Mouse (Mus musculus): ENCODE measurements around the gene Atp2b4. TPM values are rescaled to one million over a fixed set of nuclear protein-coding genes. Genes with fewer than 3 reads are reported as not detected.
A peak's percentile ranks its signal among the peaks of the same experiment; 100 is the strongest.
"Not testable (repeated sequence)": the region's sequence is repeated elsewhere in the genome, so short reads cannot be mapped to it uniquely, and the experiment has no call there.

The Atp2b4 gene
- polyA plus RNA-seq, 1 experiment from 2014 or later: 10.4 TPM

GRCm38 (mm10) chr1:133685749-133686519, 114.9 kb downstream of the Atp2b4 start:
- WGBS: 84% methylated on average over 10 of the region's 10 CpGs
- no peaks in the 10 kb centered on the region for H3K27me3 ChIP-seq
- no peak overlapping the region for H3K27ac ChIP-seq (replicated peaks)
- H3K4me3 ChIP-seq: no peak overlapping the region
- H3K4me2 ChIP-seq (replicated peaks): no peak overlapping the region
- no peaks in the 10 kb centered on the region for H3K36me3 ChIP-seq
- ATAC-seq (replicated peaks): no peak
- H3K4me1 ChIP-seq: no peaks in the 10 kb centered on the region
- H3K9ac ChIP-seq (replicated peaks): no peak overlapping the region
- H3K9me3 ChIP-seq: no peaks in the 10 kb centered on the region

GRCm38 (mm10) chr1:133671801-133672200, 129.0 kb downstream of the Atp2b4 start:
- no peaks in the 10 kb centered on the region for H3K9me3 ChIP-seq
- H3K4me3 ChIP-seq: no peak overlapping the region
- 68% methylated on average over 3 of the region's 3 CpGs for WGBS
- no peaks in the 10 kb centered on the region for H3K27me3 ChIP-seq
- no peak overlapping the region for H3K9ac ChIP-seq (replicated peaks)
- ATAC-seq (replicated peaks): no peak
- no peaks in the 10 kb centered on the region for H3K36me3 ChIP-seq
- no peaks in the 10 kb centered on the region for H3K4me1 ChIP-seq
- no peak overlapping the region for H3K4me2 ChIP-seq (replicated peaks)
- no peak overlapping the region for H3K27ac ChIP-seq (replicated peaks)

DNA sequence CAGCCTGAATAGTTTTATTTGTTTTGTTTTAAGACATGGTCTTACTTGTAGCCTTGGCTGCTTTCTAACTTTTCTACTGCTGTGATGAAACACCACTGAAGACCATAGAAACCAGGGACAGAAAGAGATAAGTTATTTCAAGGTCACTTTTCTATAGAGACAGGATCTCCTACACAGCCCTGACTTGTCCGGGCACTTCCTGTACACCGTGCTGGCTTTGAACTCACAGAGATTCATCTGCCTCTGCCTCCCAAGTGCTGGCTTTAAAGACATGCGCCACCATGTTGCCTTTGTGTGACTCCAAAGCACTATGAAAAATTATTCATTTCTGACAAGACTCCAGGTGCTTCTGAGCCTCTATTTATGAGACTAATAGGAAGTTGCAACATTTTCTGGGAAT, 129.6 kb downstream of the Atp2b4 start:
- Histone ChIP-seq H3K9me3 (no peaks in the 10 kb centered on the region), H3K27me3 (no peaks in the 10 kb centered on the region), H3K4me1 (no peaks in the 10 kb centered on the region), H3K9ac (replicated peaks) (no peak overlapping the region), H3K36me3 (no peaks in the 10 kb centered on the region), H3K27ac (replicated peaks) (no peak overlapping the region), H3K4me2 (replicated peaks) (no peak overlapping the region), H3K4me3 (no peak overlapping the region)
- ATAC-seq (replicated peaks): no peak
- 95% methylated on average over 3 of the region's 3 CpGs for WGBS

- 89% methylated on average over 6 of the region's 6 CpGs for WGBS
- Histone ChIP-seq H3K27me3 (no peaks in the 10 kb centered on the region), H3K36me3 (no peaks in the 10 kb centered on the region), H3K9ac (replicated peaks) (no peak overlapping the region), H3K4me1 (no peaks in the 10 kb centered on the region), H3K4me2 (replicated peaks) (no peak overlapping the region), H3K27ac (replicated peaks) (no peak overlapping the region), H3K9me3 (no peaks in the 10 kb centered on the region), H3K4me3 (no peak overlapping the region)
- ATAC-seq (replicated peaks): no peak
These were observed 130.1 kb downstream of the Atp2b4 start for GRCm38 (mm10) chr1:133670776-133671175.

- Histone ChIP-seq H3K36me3 (no peaks in the 10 kb centered on the region), H3K4me2 (replicated peaks) (no peak overlapping the region), H3K27me3 (no peaks in the 10 kb centered on the region), H3K4me3 (no peak overlapping the region), H3K27ac (replicated peaks) (no peak overlapping the region), H3K9ac (replicated peaks) (no peak overlapping the region), H3K4me1 (no peaks in the 10 kb centered on the region), H3K9me3 (no peaks in the 10 kb centered on the region)
- no peak for ATAC-seq (replicated peaks)
- WGBS: 86% methylated on average over 12 of the region's 12 CpGs
These were observed 130.7 kb downstream of the Atp2b4 start for GRCm38 (mm10) chr1:133670190-133670589.

GRCm38 (mm10) chr1:133668618-133669017, 132.2 kb downstream of the Atp2b4 start:
- WGBS: 84% methylated on average over 3 of the region's 3 CpGs
- no peak overlapping the region for H3K4me2 ChIP-seq (replicated peaks)
- no peak overlapping the region for H3K27ac ChIP-seq (replicated peaks)
- no peak for ATAC-seq (replicated peaks)
- H3K4me3 ChIP-seq: no peak overlapping the region
- H3K27me3 ChIP-seq: no peaks in the 10 kb centered on the region
- H3K9ac ChIP-seq (replicated peaks): no peak overlapping the region
- no peaks in the 10 kb centered on the region for H3K9me3 ChIP-seq
- H3K4me1 ChIP-seq: no peaks in the 10 kb centered on the region
- no peaks in the 10 kb centered on the region for H3K36me3 ChIP-seq

DNA sequence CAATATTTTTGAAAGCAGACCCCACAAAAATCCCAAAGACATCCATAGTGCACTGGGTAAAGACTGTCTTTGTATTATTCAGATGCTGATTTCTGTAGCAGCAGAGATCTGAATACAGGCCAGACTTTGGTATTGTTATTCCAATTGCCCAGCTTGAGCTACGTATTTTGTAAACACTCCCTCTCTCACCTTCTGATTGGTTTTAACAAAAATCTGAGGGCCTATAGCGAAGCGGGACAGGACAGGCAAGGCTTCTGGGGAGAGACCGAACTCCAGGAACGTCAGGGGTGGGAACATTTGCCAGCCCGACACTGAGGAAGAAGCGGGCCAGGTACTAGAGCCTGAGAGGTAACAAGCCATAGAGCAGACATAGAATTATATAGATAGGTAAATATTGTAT, 133.1 kb downstream of the Atp2b4 start:
- no peaks in the 10 kb centered on the region for H3K36me3 ChIP-seq
- 15% methylated on average over 7 of the region's 7 CpGs for WGBS
- H3K9ac ChIP-seq (replicated peaks): no peak overlapping the region
- no peak for ATAC-seq (replicated peaks)
- no peak overlapping the region for H3K4me3 ChIP-seq
- no peaks in the 10 kb centered on the region for H3K9me3 ChIP-seq
- no peaks in the 10 kb centered on the region for H3K27me3 ChIP-seq
- no peak overlapping the region for H3K27ac ChIP-seq (replicated peaks)
- no peak overlapping the region for H3K4me2 ChIP-seq (replicated peaks)
- no peaks in the 10 kb centered on the region for H3K4me1 ChIP-seq

GRCm38 (mm10) chr1:133665713-133666112, 135.1 kb downstream of the Atp2b4 start:
- H3K4me1 ChIP-seq; H3K27ac ChIP-seq (replicated peaks); H3K36me3 ChIP-seq; H3K9ac ChIP-seq (replicated peaks); H3K9me3 ChIP-seq; H3K4me2 ChIP-seq (replicated peaks); ATAC-seq (replicated peaks); H3K4me3 ChIP-seq; H3K27me3 ChIP-seq: not testable (repeated sequence)
- 83% methylated on average over 7 of the region's 8 CpGs for WGBS

GRCm38 (mm10) chr1:133664203-133664970, 136.5 kb downstream of the Atp2b4 start:
- WGBS: 65% methylated on average over 11 of the region's 11 CpGs
- H3K27ac ChIP-seq (replicated peaks): no peak overlapping the region
- no peak overlapping the region for H3K4me2 ChIP-seq (replicated peaks)
- 0 out of 2 replicates have a peak, but pooled peaks cover under 1% of the 10 kb centered on the region for H3K36me3 ChIP-seq
- H3K4me3 ChIP-seq: no peak overlapping the region
- H3K9me3 ChIP-seq: no peaks in the 10 kb centered on the region
- no peaks in the 10 kb centered on the region for H3K27me3 ChIP-seq
- H3K4me1 ChIP-seq: peaks cover 11% of the 10 kb centered on the region
- no peak overlapping the region for H3K9ac ChIP-seq (replicated peaks)
- ATAC-seq (replicated peaks): no peak

DNA sequence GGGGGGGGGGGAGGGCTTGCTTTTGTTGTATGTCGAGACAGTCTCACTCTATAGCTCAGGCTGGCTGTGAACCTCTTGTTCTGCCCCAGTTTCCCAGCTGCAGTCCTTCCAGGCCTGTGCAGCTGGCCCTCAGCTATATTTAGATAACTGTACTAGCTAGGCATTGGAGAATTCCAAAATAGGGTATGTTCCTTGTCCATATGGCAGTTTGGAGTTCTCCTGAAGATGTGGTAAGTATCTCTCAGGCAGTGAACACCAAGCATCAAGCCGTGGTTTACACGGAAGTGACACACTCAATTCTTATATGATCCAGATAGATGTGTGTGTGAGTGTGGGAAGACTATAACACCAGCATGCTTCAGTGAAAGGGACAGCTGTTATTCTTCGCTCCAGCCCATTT, 137.4 kb downstream of the Atp2b4 start:
- Histone ChIP-seq H3K4me3 (no peak overlapping the region), H3K4me1 (peaks cover 21% of the 10 kb centered on the region), H3K27ac (replicated peaks) (no peak overlapping the region), H3K9me3 (no peaks in the 10 kb centered on the region), H3K9ac (replicated peaks) (no peak overlapping the region), H3K4me2 (replicated peaks) (no peak overlapping the region), H3K36me3 (peaks cover 7% of the 10 kb centered on the region), H3K27me3 (no peaks in the 10 kb centered on the region)
- ATAC-seq (replicated peaks): no peak
- WGBS: 80% methylated on average over 4 of the region's 4 CpGs

DNA sequence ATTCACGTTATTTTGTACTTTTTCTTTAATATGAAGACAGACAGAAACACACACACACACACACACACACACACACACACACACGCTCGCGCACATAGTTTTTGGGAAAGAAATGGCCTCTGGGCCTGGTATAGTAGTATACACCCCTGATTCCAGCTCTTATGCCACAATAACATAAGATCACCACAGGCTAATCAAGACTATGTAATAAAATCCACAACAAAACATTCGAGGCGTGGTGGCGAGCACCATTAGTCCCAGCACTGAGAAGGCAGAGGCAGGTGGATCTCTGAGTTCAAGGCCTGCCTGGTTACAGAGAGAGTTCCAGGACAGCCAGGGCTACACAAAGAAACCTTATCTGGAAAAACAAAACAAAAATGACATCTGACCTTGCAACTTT, 137.9 kb downstream of the Atp2b4 start:
- ATAC-seq (replicated peaks): no peak

GRCm38 (mm10) chr1:133661203-133661933, 139.5 kb downstream of the Atp2b4 start, which contains the start of gene Gm38394:
Gene Gm38394 (minus strand): TSS chr1:133661318.
- Histone ChIP-seq H3K4me3 (peak within 1 kb of the TSS; percentile 67), H3K4me1 (peaks cover 42% of the 10 kb centered on the region), H3K27ac (replicated peaks) (peak within 1 kb of the TSS; percentile 84), H3K36me3 (peaks cover 19% of the 10 kb centered on the region), H3K27me3 (no peaks in the 10 kb centered on the region), H3K9ac (replicated peaks) (peak within 1 kb of the TSS; percentile 68), H3K4me2 (replicated peaks) (peak within 1 kb of the TSS; percentile 68), H3K9me3 (no peaks in the 10 kb centered on the region)
- ATAC-seq (replicated peaks): peak; percentile 99
- WGBS: 2% methylated on average over 26 of the region's 26 CpGs

More for the DNA sequence above, 137.9 kb downstream of the Atp2b4 start:
- WGBS: 95% methylated on average over 7 of the region's 7 CpGs
- H3K27ac ChIP-seq (replicated peaks): no peak overlapping the region
- H3K9me3 ChIP-seq: no peaks in the 10 kb centered on the region
- H3K9ac ChIP-seq (replicated peaks): no peak overlapping the region
- no peaks in the 10 kb centered on the region for H3K27me3 ChIP-seq
- peaks cover 12% of the 10 kb centered on the region for H3K36me3 ChIP-seq
- no peak overlapping the region for H3K4me3 ChIP-seq
- no peak overlapping the region for H3K4me2 ChIP-seq (replicated peaks)
- peaks cover 26% of the 10 kb centered on the region for H3K4me1 ChIP-seq
